Mouse (Mus musculus) ES-Bruce4 (cell line): ENCODE results near the gene Rara.

ENCODE experiments used
- CTCF ChIP-seq: IDR thresholded peaks from one replicate; pipeline ENCODE4 v1.8.1; 2011; ENCODE audit warnings: low read depth, low read length
- EP300 ChIP-seq: IDR thresholded peaks from 2 replicates; pipeline ENCODE4 v1.6.1; 2011; ENCODE audit warnings: low read depth, low read length; ENCODE audit not compliant: insufficient read depth
- POLR2A ChIP-seq: IDR thresholded peaks from one replicate; pipeline ENCODE4 v1.8.1; 2011; ENCODE audit warnings: low read length; ENCODE audit not compliant: insufficient read depth

DNA sequence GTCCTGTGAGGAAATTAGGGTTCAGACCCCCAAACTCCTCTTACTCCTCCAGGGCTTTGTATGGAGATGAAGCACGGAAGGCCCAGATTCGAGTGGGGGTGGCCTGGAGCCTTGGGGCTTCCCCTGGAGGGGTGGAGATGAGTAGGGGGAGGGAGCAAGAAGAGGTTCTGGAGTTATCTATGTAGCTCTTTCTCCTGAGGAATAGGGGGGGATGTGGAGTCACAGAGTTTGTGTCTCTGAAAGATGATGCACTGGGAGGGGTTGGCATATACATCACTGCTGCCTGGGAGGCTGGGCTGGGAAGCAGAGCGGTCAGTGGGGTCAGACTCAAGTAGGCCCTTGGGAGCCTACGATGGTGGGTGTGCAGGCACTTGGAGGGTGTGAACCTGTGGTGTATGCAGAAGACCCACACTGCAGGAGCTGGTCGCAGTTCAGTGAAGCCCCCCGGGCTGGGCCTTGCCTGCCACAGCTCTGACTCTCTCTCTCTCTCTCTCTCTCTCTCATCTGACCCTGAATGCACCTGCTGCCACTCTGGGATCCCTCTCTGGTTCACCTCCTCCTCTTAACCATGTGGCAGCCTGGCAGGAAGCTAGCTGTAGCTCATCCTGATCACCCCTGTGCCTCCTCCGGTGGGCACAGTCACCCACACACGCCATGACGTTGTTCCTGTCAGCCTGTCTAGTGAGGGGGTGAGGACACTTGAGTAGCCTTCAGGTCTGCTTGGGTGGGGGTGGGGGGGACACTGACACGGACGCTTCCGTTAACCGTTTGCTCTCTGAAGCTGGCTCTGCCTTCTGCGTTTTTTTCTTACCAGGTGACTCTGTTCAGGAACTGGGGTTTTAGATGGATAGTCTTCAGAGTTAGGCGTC is 11.7 kb downstream of the Rara start:
- TF ChIP-seq EP300 (no peak), CTCF (no peak), POLR2A (no peak)
